Mouse (Mus musculus): Measurements from ENCODE around the gene Erp29. TPM values are rescaled to one million over a fixed set of nuclear protein-coding genes. Genes with fewer than 3 reads are reported as not detected.
"Not testable (repeated sequence)": the region's sequence is repeated elsewhere in the genome, so short reads cannot be mapped to it uniquely, and the experiment has no call there.

Erp29 gene
- total RNA-seq (2014; rRNA removed) (123 and 141 TPM in 2 replicates), polyA plus RNA-seq (2015; fragmentation: Nextera tagmentation; extraction: Ambion mirVana) (185 and 187 TPM in 2 replicates)

GRCm38 (mm10) chr5:121452026-121452869 is at the start of gene Erp29:
Erp29 (minus strand) TSS chr5:121452506.
- WGBS: under 1% methylated on average over 82 of the region's 97 CpGs

DNA sequence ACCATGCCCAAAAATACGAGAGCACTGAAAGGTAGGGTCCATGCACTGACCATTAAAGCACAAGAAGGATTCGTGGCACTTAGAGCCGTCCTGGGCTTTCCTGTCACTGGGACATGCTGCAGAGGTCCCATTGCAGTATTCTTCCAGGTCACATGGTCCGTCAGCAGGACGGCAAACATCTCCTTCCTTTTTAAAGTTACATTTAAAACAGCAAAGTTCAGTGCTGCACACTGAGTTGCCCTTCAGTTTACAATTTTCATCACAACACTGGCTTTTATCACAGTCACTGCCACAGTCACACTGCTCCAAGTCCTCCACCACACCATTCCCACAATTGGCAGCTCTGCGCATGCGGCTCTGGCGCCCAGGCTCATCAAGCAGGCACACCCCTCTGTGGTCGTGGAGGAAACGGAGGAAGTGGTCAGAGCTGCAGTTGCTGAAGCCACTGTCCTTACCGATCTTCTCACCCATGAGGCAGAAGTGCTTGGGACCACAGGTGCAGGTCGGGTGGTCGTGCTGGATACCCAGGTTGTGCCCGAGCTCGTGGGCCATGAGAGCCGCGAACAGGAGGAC is 49.2 kb upstream of the Erp29 start:
- H3K9me3 ChIP-seq (ENCODE audit: low read length); H3K9ac ChIP-seq; H3K4me3 ChIP-seq (ENCODE audit: low read depth, low read length); H3K4me1 ChIP-seq (ENCODE audit: insufficient read depth); H3K36me3 ChIP-seq (ENCODE audit: insufficient read depth); H3K27ac ChIP-seq (ENCODE audit: low read depth, low read length); ATAC-seq; H3K4me2 ChIP-seq (ENCODE audit: low read depth); DNase-seq; H3K27me3 ChIP-seq (ENCODE audit: insufficient read depth, low read length): not testable (repeated sequence)
- 73% methylated on average over 10 of the region's 17 CpGs for WGBS

More at GRCm38 (mm10) chr5:121452026-121452869, at the start of gene Erp29:
- peak; percentile 99 for DNase-seq
- peak within 1 kb of the TSS; percentile 80 for H3K4me3 ChIP-seq (ENCODE audit: low read depth, low read length)
- peak within 1 kb of the TSS; percentile 98 for H3K9ac ChIP-seq
- no peaks in the 10 kb centered on the region for H3K27me3 ChIP-seq (ENCODE audit: insufficient read depth, low read length)
- H3K36me3 ChIP-seq (ENCODE audit: insufficient read depth): peaks cover 29% of the 10 kb centered on the region
- peak within 1 kb of the TSS; percentile 97 for H3K27ac ChIP-seq (ENCODE audit: low read depth, low read length)
- ATAC-seq: peak; percentile 94
- H3K4me2 ChIP-seq (ENCODE audit: low read depth): peak within 1 kb of the TSS; percentile 81
- H3K4me1 ChIP-seq (ENCODE audit: insufficient read depth): no peaks in the 10 kb centered on the region
- no peaks in the 10 kb centered on the region for H3K9me3 ChIP-seq (ENCODE audit: low read length)
- peak; percentile 63 for TF ChIP-seq CTCF (IDR thresholded peaks at IDR 0.05; ENCODE audit: low read depth)

DNA sequence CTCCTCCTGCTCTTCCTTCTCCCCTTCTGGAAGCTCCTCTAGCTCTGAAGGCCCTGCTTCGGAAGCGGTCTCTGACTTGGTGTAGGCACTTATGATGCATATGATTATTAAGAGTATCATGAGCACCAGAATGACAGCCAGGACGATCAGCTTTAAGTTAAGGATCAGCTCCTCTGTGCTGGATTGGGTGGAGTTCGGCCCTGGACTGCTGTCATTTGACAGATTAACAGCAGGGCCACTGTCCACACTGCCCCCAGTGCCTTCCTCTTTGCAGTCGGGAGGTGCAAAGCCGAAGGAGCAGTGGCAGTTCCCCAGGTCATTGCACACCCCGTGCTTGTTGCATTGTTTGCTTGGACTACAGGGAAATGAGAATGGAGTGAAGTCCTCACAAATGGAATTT is 48.4 kb upstream of the Erp29 start:
- 76% methylated on average over 7 of the region's 7 CpGs for WGBS
- no peaks in the 10 kb centered on the region for H3K27me3 ChIP-seq (ENCODE audit: insufficient read depth, low read length)
- ATAC-seq (no peak), DNase-seq (no peak)
- no peaks in the 10 kb centered on the region for H3K9me3 ChIP-seq (ENCODE audit: low read length)
- H3K4me2 ChIP-seq (ENCODE audit: low read depth): no peak overlapping the region
- H3K4me3 ChIP-seq (ENCODE audit: low read depth, low read length): no peak overlapping the region
- TF ChIP-seq CTCF (IDR thresholded peaks at IDR 0.05; ENCODE audit: low read depth): no peak
- H3K27ac ChIP-seq (ENCODE audit: low read depth, low read length): no peak overlapping the region
- no peak overlapping the region for H3K9ac ChIP-seq
- no peaks in the 10 kb centered on the region for H3K36me3 ChIP-seq (ENCODE audit: insufficient read depth)
- no peaks in the 10 kb centered on the region for H3K4me1 ChIP-seq (ENCODE audit: insufficient read depth)

- DNase-seq: no peak
- Histone ChIP-seq H3K9me3 (ENCODE audit: low read length) (no peaks in the 10 kb centered on the region), H3K27ac (ENCODE audit: low read depth, low read length) (no peak overlapping the region), H3K4me1 (ENCODE audit: insufficient read depth) (no peaks in the 10 kb centered on the region), H3K4me2 (ENCODE audit: low read depth) (no peak overlapping the region), H3K4me3 (ENCODE audit: low read depth, low read length) (no peak overlapping the region), H3K9ac (no peak overlapping the region), H3K27me3 (ENCODE audit: insufficient read depth, low read length) (no peaks in the 10 kb centered on the region), H3K36me3 (ENCODE audit: insufficient read depth) (no peaks in the 10 kb centered on the region)
- no peak for TF ChIP-seq CTCF (IDR thresholded peaks at IDR 0.05; ENCODE audit: low read depth)
- 74% methylated on average over 8 of the region's 8 CpGs for WGBS
- no peak for ATAC-seq
Measured at GRCm38 (mm10) chr5:121493305-121493704, 41.0 kb upstream of the Erp29 start.

DNA sequence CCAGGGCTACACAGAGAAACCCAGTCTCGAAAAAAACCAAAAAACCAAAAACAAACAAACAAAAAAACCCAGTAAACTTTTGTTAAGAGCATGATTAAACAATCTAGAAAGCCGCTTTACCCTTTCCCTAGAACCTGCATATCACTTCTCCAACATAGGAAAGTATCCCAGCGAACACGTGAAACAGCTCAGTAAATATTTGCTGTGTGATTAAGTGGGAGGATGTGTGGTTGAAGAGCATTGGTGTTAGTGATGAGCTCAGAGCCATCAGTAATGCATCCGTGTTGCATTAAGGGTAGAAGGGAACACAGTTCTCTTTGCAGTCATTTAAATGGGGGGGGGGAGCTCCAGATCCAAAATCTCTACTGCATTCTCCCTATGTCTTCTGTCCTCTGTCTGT is 32.5 kb upstream of the Erp29 start:
- 86% methylated on average over 5 of the region's 5 CpGs for WGBS
- no peak for ATAC-seq

GRCm38 (mm10) chr5:121477680-121478079 is 25.4 kb upstream of the Erp29 start:
- DNase-seq: peak; percentile 85
- no peak overlapping the region for H3K4me2 ChIP-seq (ENCODE audit: low read depth)
- H3K27ac ChIP-seq (ENCODE audit: low read depth, low read length): no peak overlapping the region
- peak; percentile 25; the same call in 1 of the 2 replicates for ATAC-seq
- no peaks in the 10 kb centered on the region for H3K4me1 ChIP-seq (ENCODE audit: insufficient read depth)
- H3K9me3 ChIP-seq (ENCODE audit: low read length): no peaks in the 10 kb centered on the region
- H3K36me3 ChIP-seq (ENCODE audit: insufficient read depth): no peaks in the 10 kb centered on the region
- H3K27me3 ChIP-seq (ENCODE audit: insufficient read depth, low read length): no peaks in the 10 kb centered on the region
- H3K9ac ChIP-seq: no peak overlapping the region
- H3K4me3 ChIP-seq (ENCODE audit: low read depth, low read length): no peak overlapping the region
- WGBS: 27% methylated on average over 3 of the region's 3 CpGs
- TF ChIP-seq CTCF (IDR thresholded peaks at IDR 0.05; ENCODE audit: low read depth): peak; percentile 83

More for the DNA sequence above, 32.5 kb upstream of the Erp29 start:
- Histone ChIP-seq H3K4me1 (ENCODE audit: insufficient read depth) (no peaks in the 10 kb centered on the region), H3K27ac (ENCODE audit: low read depth, low read length) (no peak overlapping the region), H3K27me3 (ENCODE audit: insufficient read depth, low read length) (no peaks in the 10 kb centered on the region), H3K4me3 (ENCODE audit: low read depth, low read length) (no peak overlapping the region), H3K9ac (no peak overlapping the region), H3K36me3 (ENCODE audit: insufficient read depth) (no peaks in the 10 kb centered on the region), H3K4me2 (ENCODE audit: low read depth) (no peak overlapping the region), H3K9me3 (ENCODE audit: low read length) (no peaks in the 10 kb centered on the region)
- DNase-seq: no peak
- TF ChIP-seq CTCF (IDR thresholded peaks at IDR 0.05; ENCODE audit: low read depth): no peak

- no peaks in the 10 kb centered on the region for H3K27me3 ChIP-seq (ENCODE audit: insufficient read depth, low read length)
- no peaks in the 10 kb centered on the region for H3K36me3 ChIP-seq (ENCODE audit: insufficient read depth)
- H3K4me3 ChIP-seq (ENCODE audit: low read depth, low read length): no peak overlapping the region
- TF ChIP-seq CTCF (IDR thresholded peaks at IDR 0.05; ENCODE audit: low read depth): no peak
- no peak overlapping the region for H3K27ac ChIP-seq (ENCODE audit: low read depth, low read length)
- 96% methylated on average over 1 of the region's 1 CpGs for WGBS
- H3K4me2 ChIP-seq (ENCODE audit: low read depth): no peak overlapping the region
- no peaks in the 10 kb centered on the region for H3K9me3 ChIP-seq (ENCODE audit: low read length)
- DNase-seq (no peak), ATAC-seq (no peak)
- no peak overlapping the region for H3K9ac ChIP-seq
- no peaks in the 10 kb centered on the region for H3K4me1 ChIP-seq (ENCODE audit: insufficient read depth)
Measured at GRCm38 (mm10) chr5:121476040-121476439, 23.7 kb upstream of the Erp29 start.

All from forebrain, postnatal 0 days (tissue).